Mouse (Mus musculus) leukemia stem cell, adult 10-12 weeks (primary cell): ENCODE results near the gene Olfr1178. TPM values are rescaled to one million over a fixed set of nuclear protein-coding genes. Genes with fewer than 3 reads are reported as not detected.

ENCODE experiments used
- polyA plus RNA-seq: library from polyadenylated mRNA; stranded (reverse); fragments of >175 nt; gene quantifications from 2 replicates; pipeline ENCODE4 v1.2.3, GENCODE M21; 2012; ENCODE audit warnings: low replicate concordance

The Olfr1178 gene
- polyA plus RNA-seq = not detected in 2 replicates

DNA sequence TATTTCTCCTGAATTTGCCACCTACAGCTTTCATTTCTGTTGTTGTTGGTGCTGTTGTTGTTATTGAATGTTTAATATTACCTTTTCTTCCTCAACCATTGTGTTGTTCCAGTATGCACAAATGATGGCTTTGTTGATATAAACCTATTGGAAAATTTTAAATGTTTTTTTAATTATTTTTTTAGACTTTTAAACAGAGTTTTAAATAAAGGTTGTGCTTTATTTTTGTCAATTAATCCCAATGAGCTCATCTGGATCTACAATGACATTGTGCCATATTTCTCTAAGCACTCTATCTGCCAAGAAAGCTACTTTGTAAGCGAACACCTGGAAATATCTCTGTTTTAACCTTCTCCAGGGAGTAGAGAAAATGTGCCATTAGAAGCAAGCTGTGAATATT is at the start of gene Olfr1178:
TSS of gene Olfr1178 (plus strand) at position 301 of the 400 bp plus-strand sequence.

DNA sequence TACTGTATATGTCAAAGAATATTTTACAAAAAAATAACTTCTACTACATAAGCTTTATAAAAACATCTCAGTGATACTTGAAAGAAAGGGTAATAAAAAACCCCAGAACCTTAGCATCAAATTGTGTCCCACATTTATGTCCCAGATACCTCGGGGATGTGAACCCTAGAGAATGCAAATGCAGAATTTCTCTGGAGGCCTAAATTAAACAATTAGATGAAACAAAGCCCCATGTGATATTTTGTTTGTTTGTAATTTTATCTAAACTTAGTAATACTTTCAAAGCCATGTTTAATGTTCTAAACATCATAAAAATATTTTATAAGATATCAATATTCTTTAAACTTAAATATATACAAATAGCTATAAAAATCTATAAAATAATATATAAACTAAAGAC is 40.5 kb upstream of the Olfr1178 start, which contains the start of gene Olfr1177-ps:
TSS of gene Olfr1177-ps (minus strand) at position 101 of the 400 bp plus-strand sequence.

DNA sequence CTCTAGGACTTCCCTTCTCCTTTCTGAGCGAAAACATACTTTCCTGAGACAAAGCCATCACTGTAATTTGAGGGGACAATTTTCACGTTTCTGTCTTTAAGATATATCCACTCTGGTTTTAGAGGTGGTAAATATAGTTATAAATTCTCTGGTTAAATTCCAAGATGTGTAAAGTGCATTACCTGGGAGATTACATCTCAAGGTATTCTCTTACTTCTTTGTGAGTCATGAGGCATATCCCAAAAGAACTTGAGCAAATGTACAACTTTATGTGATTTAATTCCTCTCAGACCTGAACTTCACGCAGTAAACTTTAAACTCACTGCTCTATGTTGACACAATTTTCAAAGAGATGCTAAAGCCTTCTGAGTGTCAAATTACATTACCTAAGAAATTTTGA is 19.5 kb downstream of the Olfr1178 start, which contains the start of gene Olfr1179:
TSS of gene Olfr1179 (minus strand) at position 101 of the 400 bp plus-strand sequence.

GRCm38 (mm10) chr2:88419051-88419450 is 32.2 kb downstream of the Olfr1178 start, which contains the start of gene Olfr1180:
TSS of gene Olfr1180 (minus strand) at chr2:88419151.

DNA sequence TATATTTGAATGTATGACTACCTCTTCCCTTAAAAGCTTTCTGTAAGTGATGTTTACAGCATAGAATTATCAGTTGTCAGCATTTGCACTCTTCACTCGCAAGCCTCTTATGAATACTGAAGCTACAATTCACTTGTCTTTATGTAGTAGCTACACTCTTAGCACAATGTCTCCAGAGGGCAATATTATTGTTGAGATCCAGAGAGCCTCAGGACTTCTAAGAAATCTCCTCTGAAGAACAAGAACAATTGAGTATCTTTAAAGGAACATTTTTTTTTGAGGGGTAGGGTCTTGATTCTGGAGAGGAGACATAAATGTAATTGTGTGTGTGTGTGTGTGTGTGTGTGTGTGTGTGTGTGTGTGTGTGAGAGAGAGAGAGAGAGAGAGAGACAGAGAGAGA is 39.2 kb downstream of the Olfr1178 start, which contains the start of gene Olfr1181:
TSS of gene Olfr1181 (minus strand) at position 101 of the 400 bp plus-strand sequence.

GRCm38 (mm10) chr2:88449031-88449430 is 62.2 kb downstream of the Olfr1178 start, which contains the start of gene Gm13757:
TSS of gene Gm13757 (minus strand) at chr2:88449131.

Other genes starting within 250 kb of the Olfr1178 start
- not detected in 2 replicates for gene Olfr1167, start 231.9 kb upstream of the Olfr1178 start, polyA plus RNA-seq
- not detected in 2 replicates for gene Olfr1168, start 205.2 kb upstream of the Olfr1178 start, polyA plus RNA-seq
- not detected in 2 replicates for gene Olfr1170, start 158.7 kb upstream of the Olfr1178 start, polyA plus RNA-seq
- not detected in 2 replicates for gene Olfr1173, start 107.2 kb upstream of the Olfr1178 start, polyA plus RNA-seq
- not detected in 2 replicates for gene Olfr1174-ps, start 71.9 kb upstream of the Olfr1178 start, polyA plus RNA-seq
- gene Olfr1175-ps, start 59.8 kb upstream of the Olfr1178 start, polyA plus RNA-seq = not detected in 2 replicates
- gene Olfr1176, start 50.3 kb upstream of the Olfr1178 start, polyA plus RNA-seq = not detected in 2 replicates
- gene Olfr1177-ps, start 40.6 kb upstream of the Olfr1178 start, polyA plus RNA-seq = not detected in 2 replicates
- gene Olfr1179, start 19.4 kb downstream of the Olfr1178 start, polyA plus RNA-seq = not detected in 2 replicates
- gene Olfr1180, start 32.1 kb downstream of the Olfr1178 start, polyA plus RNA-seq = not detected in 2 replicates
- not detected in 2 replicates for gene Olfr1181, start 39.1 kb downstream of the Olfr1178 start, polyA plus RNA-seq
- not detected in 2 replicates for gene Gm13757, start 62.1 kb downstream of the Olfr1178 start, polyA plus RNA-seq
- gene Olfr1183, start 67.8 kb downstream of the Olfr1178 start, polyA plus RNA-seq = not detected in 2 replicates
- not detected in 2 replicates for gene Olfr1184, start 96.5 kb downstream of the Olfr1178 start, polyA plus RNA-seq
- not detected in 2 replicates for gene Olfr1185-ps1, start 106.3 kb downstream of the Olfr1178 start, polyA plus RNA-seq
- not detected in 2 replicates for gene Olfr1186, start 131.5 kb downstream of the Olfr1178 start, polyA plus RNA-seq
- gene Olfr1188, start 169.9 kb downstream of the Olfr1178 start, polyA plus RNA-seq = not detected in 2 replicates
- gene Olfr1189, start 199.4 kb downstream of the Olfr1178 start, polyA plus RNA-seq = not detected in 2 replicates